ENCODE assay signal across 20 mouse cellular contexts in genomic region chr12:5029035-5029434, GRCm38 (mm10).
DNase-seq lines count a peak whose midpoint lies in the region; ATAC-seq and TF ChIP-seq lines count a peak whose summit lies in the region.
"Had no signal": no experiment of that assay in that cellular context is flagged by ENCODE, and none has a peak within 500 bp of the region (broad histone marks: within the 10 kb centered on the region; RNA-seq: fewer than 3 reads in every experiment).

No protein-coding gene starts in this region.

- 78% methylated on average over 5 of the region's 5 CpGs for WGBS in forebrain, postnatal 0 days
- 89% methylated on average over 5 of the region's 5 CpGs for WGBS in forebrain, embryonic 11.5 days
- 79% methylated on average over 5 of the region's 5 CpGs for WGBS in kidney, embryonic 16.5 days

- H3K4me1 ChIP-seq in forebrain, postnatal 0 days (ENCODE audit: insufficient read depth) = no peaks in the 10 kb centered on the region
- H3K4me1 ChIP-seq in forebrain, embryonic 11.5 days (replicated peaks; ENCODE audit: control insufficient read depth, insufficient read depth, low read length) = no peaks in the 10 kb centered on the region
- no peaks in the 10 kb centered on the region for H3K4me1 ChIP-seq in kidney, embryonic 16.5 days (ENCODE audit: insufficient read depth, low read length)
- H3K4me1 ChIP-seq: liver, embryonic 15.5 days; midbrain, embryonic 12.5 days had no signal

- TF ChIP-seq CTCF in forebrain, postnatal 0 days (IDR thresholded peaks at IDR 0.05; ENCODE audit: low read depth) = peak; percentile 64

- peak; percentile 62 for DNase-seq in forebrain, postnatal 0 days
- DNase-seq in forebrain, embryonic 11.5 days (ENCODE audit: low spot score) = no peak
- DNase-seq in kidney, postnatal 10 days = peak; percentile 25
- DNase-seq in right cerebral cortex, adult 18-20 months = peak; percentile 19
- no peak for DNase-seq in right cerebral cortex, postnatal 14 days
- DNase-seq in left cerebral cortex, adult 18-20 months (ENCODE audit: low spot score in 2 of 2) = no peak
- DNase-seq: cerebellum, adult 11 months; gastrocnemius, postnatal 14 days; heart, postnatal 36 days; kidney, postnatal 25 days; lung, postnatal 4 days; right cerebral cortex, postnatal 25 days; thymus, postnatal 4 days had no signal

- H3K9me3 ChIP-seq in forebrain, postnatal 0 days (ENCODE audit: low read length) = no peaks in the 10 kb centered on the region
- no peaks in the 10 kb centered on the region for H3K9me3 ChIP-seq in forebrain, embryonic 11.5 days (ENCODE audit: control insufficient read depth, low read length)
- no peaks in the 10 kb centered on the region for H3K9me3 ChIP-seq in kidney, embryonic 16.5 days (ENCODE audit: low read length)
- H3K9me3 ChIP-seq: forebrain, embryonic 15.5 days; G1E; liver, embryonic 15.5 days; midbrain, embryonic 12.5 days had no signal

- no peak overlapping the region for H3K9ac ChIP-seq in forebrain, postnatal 0 days
- H3K9ac ChIP-seq in forebrain, embryonic 11.5 days (ENCODE audit: low read length) = no peak overlapping the region
- H3K9ac ChIP-seq in kidney, embryonic 16.5 days (replicated peaks; ENCODE audit: low read length) = no peak overlapping the region
- H3K9ac ChIP-seq: forebrain, embryonic 15.5 days; liver, embryonic 15.5 days; midbrain, embryonic 12.5 days had no signal

- 0 out of 2 replicates have a peak, but pooled peaks have one; percentile 38 for ATAC-seq in forebrain, postnatal 0 days
- no peak for ATAC-seq in forebrain, embryonic 11.5 days (replicated peaks; ENCODE audit: low FRiP score)
- no peak for ATAC-seq in kidney, embryonic 16.5 days (ENCODE audit: low FRiP score, low TSS enrichment)
- no peak for ATAC-seq in megakaryocyte, adult 5-6 weeks (ENCODE audit: poor library complexity, severe bottlenecking)
- ATAC-seq: forebrain, embryonic 15.5 days had no signal

- peaks cover 16% of the 10 kb centered on the region; the same call in 1 of the 2 replicates for H3K36me3 ChIP-seq in forebrain, postnatal 0 days (ENCODE audit: insufficient read depth)
- H3K36me3 ChIP-seq in forebrain, embryonic 11.5 days (ENCODE audit: control insufficient read depth, insufficient read depth, low read length) = no peaks in the 10 kb centered on the region; the same call in 1 of the 2 replicates
- H3K36me3 ChIP-seq in kidney, embryonic 16.5 days (ENCODE audit: insufficient read depth, low read length) = peaks cover 46% of the 10 kb centered on the region

- H3K27me3 ChIP-seq in forebrain, postnatal 0 days (ENCODE audit: insufficient read depth, low read length) = no peaks in the 10 kb centered on the region
- no peaks in the 10 kb centered on the region for H3K27me3 ChIP-seq in forebrain, embryonic 11.5 days (ENCODE audit: control insufficient read depth, insufficient read depth, low read length)
- no peaks in the 10 kb centered on the region for H3K27me3 ChIP-seq in kidney, embryonic 16.5 days (ENCODE audit: insufficient read depth, low read length)
- H3K27me3 ChIP-seq: forebrain, embryonic 15.5 days; liver, embryonic 15.5 days; midbrain, embryonic 12.5 days had no signal

- H3K4me2 ChIP-seq in forebrain, postnatal 0 days (ENCODE audit: low read depth) = no peak overlapping the region
- H3K4me2 ChIP-seq in forebrain, embryonic 11.5 days (ENCODE audit: low read depth, low read length, severe bottlenecking) = no peak overlapping the region
- no peak overlapping the region for H3K4me2 ChIP-seq in kidney, embryonic 16.5 days (replicated peaks; ENCODE audit: low read depth, low read length)
- H3K4me2 ChIP-seq: forebrain, embryonic 15.5 days; heart, embryonic 11.5 days; liver, embryonic 15.5 days; midbrain, embryonic 12.5 days had no signal

- H3K4me3 ChIP-seq in forebrain, postnatal 0 days (ENCODE audit: low read depth, low read length) = no peak overlapping the region
- H3K4me3 ChIP-seq in forebrain, embryonic 11.5 days (ENCODE audit: low read depth, low read length) = no peak overlapping the region
- H3K4me3 ChIP-seq in kidney, embryonic 16.5 days (ENCODE audit: low read length) = no peak overlapping the region
- H3K4me3 ChIP-seq: forebrain, embryonic 15.5 days; liver, embryonic 15.5 days; midbrain, embryonic 12.5 days had no signal

- H3K27ac ChIP-seq in forebrain, postnatal 0 days (ENCODE audit: low read depth, low read length) = no peak overlapping the region
- no peak overlapping the region for H3K27ac ChIP-seq in forebrain, embryonic 11.5 days (ENCODE audit: low read depth, low read length)
- H3K27ac ChIP-seq in kidney, embryonic 16.5 days (ENCODE audit: low read length) = no peak overlapping the region
- H3K27ac ChIP-seq: forebrain, embryonic 15.5 days; liver, embryonic 15.5 days; midbrain, embryonic 12.5 days had no signal

Comparison
In these comparisons a context has a peak if more than half of its experiments do, and no peak if none do; other contexts are left out.
1. DNase-seq: peak in forebrain, postnatal 0 days (single experiment), kidney, postnatal 10 days (single experiment) and right cerebral cortex, adult 18-20 months (single experiment); none in forebrain, embryonic 11.5 days (single experiment), right cerebral cortex, postnatal 14 days (single experiment) and left cerebral cortex, adult 18-20 months (0 of 2).